Mouse (Mus musculus) testis, adult 2 months (tissue): ENCODE data around the gene Wwtr1. TPM values are rescaled to one million over a fixed set of nuclear protein-coding genes. Genes with fewer than 3 reads are reported as not detected.

ENCODE experiments used
- H3K27ac ChIP-seq: fragments of 200-500 bp; 2 replicates; pipeline ENCODE4 v1.5.1; 2012; ENCODE audit warnings: low read depth, low read length; ENCODE audit not compliant: control insufficient read depth, insufficient read depth
- H3K27me3 ChIP-seq: fragments of 200-500 bp; 2 replicates; pipeline ENCODE4 v1.6.1; 2012; ENCODE audit warnings: mild to moderate bottlenecking, low read length, moderate library complexity; ENCODE audit not compliant: control insufficient read depth, insufficient read depth
- H3K36me3 ChIP-seq: fragments of 200-500 bp; 2 replicates; pipeline ENCODE4 v1.6.1; 2012; ENCODE audit warnings: mild to moderate bottlenecking, low read length; ENCODE audit not compliant: control insufficient read depth, insufficient read depth
- H3K4me1 ChIP-seq: fragments of 200-500 bp; 2 replicates; pipeline ENCODE4 v1.6.1; 2012; ENCODE audit warnings: low read length; ENCODE audit not compliant: control insufficient read depth, insufficient read depth
- H3K4me3 ChIP-seq: fragments of 200-500 bp; 2 replicates; pipeline ENCODE4 v1.5.1; 2012; ENCODE audit warnings: low read depth, mild to moderate bottlenecking, low read length, moderate library complexity, mixed read lengths; ENCODE audit not compliant: control insufficient read depth
- CTCF ChIP-seq: fragments of 200-500 bp; IDR thresholded peaks from 2 replicates; pipeline ENCODE4 v1.5.1; 2012; ENCODE audit warnings: low read depth, mild to moderate bottlenecking, inconsistent platforms, low read length, moderate library complexity; ENCODE audit not compliant: control insufficient read depth, insufficient read depth, insufficient replicate concordance
- POLR2A ChIP-seq: fragments of 200-500 bp; IDR thresholded peaks from 2 replicates; pipeline ENCODE4 v1.6.1; 2012; ENCODE audit warnings: low read depth, mild to moderate bottlenecking, inconsistent platforms, low read length, moderate library complexity; ENCODE audit not compliant: control insufficient read depth
- polyA plus RNA-seq: library from polyadenylated mRNA; depleted of rRNA; stranded (reverse); fragments of >200 nt; gene quantifications from 2 replicates; pipeline ENCODE4 v1.2.3, GENCODE M21; 2012

Wwtr1 gene
- polyA plus RNA-seq, 1 experiment = 23.0 TPM

- no peaks in the 10 kb centered on the region for H3K4me1 ChIP-seq
- no peaks in the 10 kb centered on the region for H3K36me3 ChIP-seq
- no peak overlapping the region for H3K4me3 ChIP-seq
- H3K27ac ChIP-seq = no peak overlapping the region
- H3K27me3 ChIP-seq = no peaks in the 10 kb centered on the region
- no peak for TF ChIP-seq CTCF
- TF ChIP-seq POLR2A = no peak
These were observed 79.3 kb downstream of the Wwtr1 start for GRCm38 (mm10) chr3:57496428-57496827.

DNA sequence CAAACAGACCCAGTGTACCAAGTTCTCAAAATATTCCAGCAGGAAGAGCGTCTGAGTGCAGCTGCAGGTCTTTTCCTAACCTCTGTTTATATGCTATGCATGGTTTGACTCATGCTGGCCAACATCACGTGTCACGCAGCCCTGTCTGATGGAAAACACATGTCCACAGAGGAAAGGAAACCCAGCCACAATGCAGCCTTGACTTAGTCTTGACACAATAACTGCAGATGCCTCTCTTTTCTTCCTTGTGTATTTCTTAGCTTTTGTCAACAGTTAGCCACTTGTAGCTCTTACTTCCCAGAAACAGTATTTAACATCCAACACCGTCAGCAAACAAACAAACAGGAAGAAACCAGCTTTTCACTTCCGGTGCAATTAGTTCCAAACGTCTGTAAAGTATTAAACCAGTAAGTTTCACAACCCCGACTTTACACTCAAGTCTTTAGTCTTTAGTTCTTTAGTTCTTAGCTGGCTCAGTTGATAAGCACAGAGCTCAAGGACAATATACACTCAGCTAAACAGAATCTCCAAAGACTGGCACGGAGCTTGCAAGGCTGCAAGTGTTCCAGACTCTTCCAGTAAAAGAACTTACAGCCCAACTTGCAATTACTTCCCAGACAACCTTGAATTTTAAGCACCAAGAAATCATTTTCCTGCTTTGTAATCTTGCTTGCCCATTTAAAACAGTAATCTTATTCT lies 88.1 kb downstream of the Wwtr1 start:
- Histone ChIP-seq H3K36me3 (no peaks in the 10 kb centered on the region), H3K27ac (no peak overlapping the region), H3K4me3 (no peak overlapping the region), H3K27me3 (no peaks in the 10 kb centered on the region), H3K4me1 (no peaks in the 10 kb centered on the region)
- TF ChIP-seq CTCF = no peak
- no peak for TF ChIP-seq POLR2A

GRCm38 (mm10) chr3:57486068-57486467 lies 89.6 kb downstream of the Wwtr1 start:
- H3K27ac ChIP-seq = no peak overlapping the region

GRCm38 (mm10) chr3:57481981-57482380 lies 93.7 kb downstream of the Wwtr1 start:
- no peaks in the 10 kb centered on the region for H3K4me1 ChIP-seq

More at GRCm38 (mm10) chr3:57486068-57486467, 89.6 kb downstream of the Wwtr1 start:
- Histone ChIP-seq H3K36me3 (no peaks in the 10 kb centered on the region), H3K27me3 (no peaks in the 10 kb centered on the region), H3K4me3 (no peak overlapping the region), H3K4me1 (no peaks in the 10 kb centered on the region)
- TF ChIP-seq POLR2A (no peak), CTCF (no peak)

GRCm38 (mm10) chr3:57480640-57481039 lies 95.1 kb downstream of the Wwtr1 start:
- Histone ChIP-seq H3K27me3 (no peaks in the 10 kb centered on the region), H3K36me3 (no peaks in the 10 kb centered on the region), H3K4me1 (no peaks in the 10 kb centered on the region), H3K4me3 (no peak overlapping the region), H3K27ac (no peak overlapping the region)
- TF ChIP-seq CTCF (no peak), POLR2A (no peak)

More at GRCm38 (mm10) chr3:57481981-57482380, 93.7 kb downstream of the Wwtr1 start:
- TF ChIP-seq POLR2A (no peak), CTCF (no peak)
- Histone ChIP-seq H3K4me3 (no peak overlapping the region), H3K27ac (no peak overlapping the region), H3K36me3 (no peaks in the 10 kb centered on the region), H3K27me3 (no peaks in the 10 kb centered on the region)

GRCm38 (mm10) chr3:57474421-57474820 lies 101.3 kb downstream of the Wwtr1 start:
- H3K36me3 ChIP-seq = no peaks in the 10 kb centered on the region
- H3K27me3 ChIP-seq = no peaks in the 10 kb centered on the region
- TF ChIP-seq POLR2A (no peak), CTCF (no peak)
- no peak overlapping the region for H3K4me3 ChIP-seq
- H3K4me1 ChIP-seq = no peaks in the 10 kb centered on the region
- H3K27ac ChIP-seq = no peak overlapping the region

DNA sequence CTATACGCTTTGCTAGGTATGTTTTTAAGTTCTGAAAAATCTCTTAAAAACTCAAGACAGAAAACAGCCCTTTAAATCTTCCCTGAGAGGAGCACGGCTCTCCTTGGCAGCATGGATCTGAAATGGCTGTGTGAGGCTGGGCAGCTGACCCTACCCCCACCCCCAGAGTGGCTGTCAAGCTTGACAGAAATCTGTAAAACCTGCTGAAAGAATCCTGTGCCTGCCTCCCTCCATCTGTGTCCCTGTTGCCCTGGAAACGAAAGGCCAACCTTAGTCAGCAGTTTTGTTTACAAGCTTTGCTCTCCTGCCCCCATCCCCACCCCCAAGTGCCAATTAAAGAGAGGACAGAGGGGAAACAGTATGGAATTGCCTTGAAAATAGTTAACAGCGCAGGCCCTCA lies 103.3 kb downstream of the Wwtr1 start:
- no peak for TF ChIP-seq POLR2A
- TF ChIP-seq CTCF = no peak
- no peak overlapping the region for H3K27ac ChIP-seq
- no peak overlapping the region for H3K4me3 ChIP-seq

GRCm38 (mm10) chr3:57470981-57471601 lies 104.6 kb downstream of the Wwtr1 start:
- TF ChIP-seq CTCF (no peak), POLR2A (no peak)
- H3K36me3 ChIP-seq = no peaks in the 10 kb centered on the region
- no peak overlapping the region for H3K4me3 ChIP-seq
- H3K27me3 ChIP-seq = no peaks in the 10 kb centered on the region
- H3K4me1 ChIP-seq = no peaks in the 10 kb centered on the region
- no peak overlapping the region for H3K27ac ChIP-seq

More for the DNA sequence above, 103.3 kb downstream of the Wwtr1 start:
- Histone ChIP-seq H3K36me3 (no peaks in the 10 kb centered on the region), H3K27me3 (no peaks in the 10 kb centered on the region), H3K4me1 (no peaks in the 10 kb centered on the region)
